Mouse (Mus musculus) E14TG2a.4 (cell line): ENCODE measurements around the gene Vsnl1.

Experiments used
- CTCF ChIP-seq: conservative IDR thresholded peaks from 2 replicates; pipeline ENCODE4 v1.5.1; 2014; ENCODE audit warnings: low read length
- POU5F1 ChIP-seq: IDR thresholded peaks from 2 replicates; pipeline ENCODE4 v1.6.1; 2014; ENCODE audit warnings: low read length, borderline replicate concordance

- TF ChIP-seq CTCF = no peak
- no peak for TF ChIP-seq POU5F1
Measured at GRCm38 (mm10) chr12:11324480-11324879, 111.9 kb downstream of the Vsnl1 start.
